Mouse (Mus musculus) left cerebral cortex, postnatal 14 days (tissue): ENCODE measurements at regions not wholly inside any gene's neighbourhood (a gene's known extent, or its start where the extent isn't known, plus 50 kb on each side); places are given as distances from the start of the nearest gene placed in this dataset.
A peak's percentile ranks its signal among the peaks of the same experiment; 100 is the strongest.

Experiments used
- DNase-seq, 2 experiments: peaks; one replicate each; pipeline ENCODE4 v3.0.0; 2021 to 2022; ENCODE audit warnings: low spot score in 2 of 2, mixed read lengths in 1 of 2
- intact Hi-C: fragments of 180-260 bp; cut with DNase I; formaldehyde crosslinking; loops from one replicate; pipeline ENCODE4 v1.15.1; 2025

DNA sequence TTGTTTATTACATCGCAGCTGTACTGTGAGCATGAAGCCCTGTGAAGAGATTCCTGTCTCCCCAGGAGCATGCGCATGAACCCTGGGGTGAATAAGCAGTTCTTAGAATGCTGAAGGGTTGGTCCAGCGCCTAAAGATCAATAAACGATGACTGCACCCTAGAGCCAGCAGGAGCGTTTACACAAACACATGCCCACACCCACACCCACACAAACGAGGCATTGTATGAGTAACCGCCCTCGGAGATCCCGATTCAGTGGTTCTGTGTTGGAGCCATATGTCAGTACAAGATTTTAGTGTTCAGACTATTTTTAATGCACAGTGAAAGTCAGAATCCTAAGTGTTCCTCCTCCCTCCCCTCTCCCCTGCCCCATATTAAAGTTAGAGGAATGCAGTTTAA is 57.3 kb downstream of the Edn1 start:
- no peak for DNase-seq
- intact Hi-C loops: no loop called here

DNA sequence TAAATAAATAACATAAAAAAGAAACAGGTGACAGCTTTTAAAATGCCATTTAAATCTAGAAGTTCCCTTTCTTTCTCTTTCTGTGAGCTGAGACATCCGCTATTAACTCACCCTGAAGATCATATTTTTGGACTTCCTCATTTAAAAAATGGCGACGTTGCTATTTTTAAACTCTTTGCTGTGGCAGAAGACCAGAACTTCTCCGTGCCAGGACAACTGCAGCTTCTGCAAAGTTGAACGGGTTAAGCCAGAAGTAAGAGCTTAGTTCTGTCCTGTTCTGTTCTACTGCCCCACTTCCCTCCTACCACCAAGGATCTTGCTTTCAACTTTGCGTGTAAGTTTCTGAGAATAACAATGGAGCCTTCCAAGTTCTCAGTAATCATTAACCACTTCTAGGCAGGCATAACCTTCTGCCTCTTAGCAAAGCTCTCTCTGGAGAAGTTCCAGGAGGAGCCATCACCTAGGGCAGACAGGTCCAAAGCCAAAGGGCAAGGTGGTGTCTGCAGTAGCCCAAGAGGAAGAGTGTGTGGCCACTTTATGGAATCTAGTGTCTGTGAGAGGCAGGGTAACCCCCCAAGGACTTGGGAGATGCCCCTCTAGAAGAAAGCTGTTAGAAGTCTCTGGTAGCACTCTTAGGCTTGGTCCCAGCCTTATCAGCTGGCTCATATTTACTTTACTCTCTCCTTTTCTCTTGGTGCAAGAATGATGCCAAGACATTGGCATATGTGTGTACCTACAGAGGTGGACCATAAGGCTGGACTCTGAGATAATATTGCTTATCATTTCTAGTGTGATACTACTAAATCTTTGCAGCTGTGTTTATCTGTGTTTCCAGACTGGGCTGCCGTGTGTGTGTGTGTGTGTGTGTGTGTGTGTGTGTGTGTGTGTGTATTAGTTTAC is 66.6 kb downstream of the Edn1 start:
- peak in 1 of 2 experiments; percentile 6 for DNase-seq
- intact Hi-C loops: no loop called here

DNA sequence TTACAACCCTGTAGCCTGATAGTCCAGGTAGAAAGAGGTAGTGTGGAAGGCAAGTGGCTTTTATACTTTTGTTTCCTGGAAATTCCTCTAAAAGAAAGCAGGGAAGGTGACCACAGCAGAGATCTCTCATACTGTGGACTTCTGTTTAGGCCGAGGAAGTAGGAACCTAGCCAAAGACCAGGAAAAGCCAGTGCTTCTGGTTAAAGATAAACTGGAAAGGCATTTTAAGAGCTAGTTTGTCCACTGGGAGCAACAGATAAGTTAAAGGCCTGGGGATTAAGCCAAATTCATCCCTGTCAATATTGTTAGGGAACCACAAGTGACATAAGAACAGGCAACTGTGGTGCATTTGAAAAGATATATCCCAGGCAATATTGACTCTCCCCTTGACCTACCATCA is 68.5 kb downstream of the Edn1 start:
- DNase-seq: no peak
- intact Hi-C loops: no loop called here

DNA sequence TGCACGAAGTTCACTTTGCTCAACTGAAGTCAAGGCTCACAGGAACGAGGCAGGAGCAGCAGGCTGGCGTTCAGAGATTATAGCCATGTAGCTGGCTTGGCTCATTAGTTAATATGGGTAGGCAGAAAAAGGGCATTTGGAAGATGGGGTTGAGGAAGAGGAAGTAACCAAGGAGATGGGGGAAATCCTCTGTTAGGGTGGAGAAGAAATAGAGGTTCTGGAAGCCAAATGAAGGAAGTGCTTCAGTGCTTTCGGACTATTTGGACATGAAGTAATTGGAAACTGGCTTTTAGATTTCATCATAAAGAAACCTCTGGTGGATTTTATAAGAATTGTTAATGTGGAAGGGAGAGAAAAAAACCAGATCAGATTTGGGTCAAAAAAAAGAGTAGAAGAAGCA is 70.9 kb downstream of the Edn1 start:
- no peak for DNase-seq
- intact Hi-C loops: no loop called here

DNA sequence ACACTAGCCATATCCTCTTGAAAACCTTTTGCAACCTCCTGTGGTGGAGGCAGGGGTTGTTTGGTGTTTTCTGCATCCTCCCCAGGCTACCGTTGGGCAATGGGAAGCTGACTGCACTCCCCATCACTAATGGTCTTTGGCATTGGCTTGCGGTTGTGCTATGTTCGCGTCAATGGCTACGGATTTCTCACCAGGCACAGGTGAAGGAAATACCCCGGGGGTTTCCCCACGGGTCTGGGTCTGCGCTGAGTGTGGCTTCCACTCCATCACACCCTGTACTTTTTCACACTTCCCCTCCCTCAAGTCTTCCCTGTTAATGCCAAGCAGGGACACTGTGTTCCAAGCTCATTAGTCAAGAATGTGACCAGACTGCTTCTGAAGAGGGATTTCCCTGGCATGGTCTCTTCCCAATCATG is 72.9 kb downstream of the Edn1 start:
- no peak for DNase-seq
- intact Hi-C loops: no loop called here

DNA sequence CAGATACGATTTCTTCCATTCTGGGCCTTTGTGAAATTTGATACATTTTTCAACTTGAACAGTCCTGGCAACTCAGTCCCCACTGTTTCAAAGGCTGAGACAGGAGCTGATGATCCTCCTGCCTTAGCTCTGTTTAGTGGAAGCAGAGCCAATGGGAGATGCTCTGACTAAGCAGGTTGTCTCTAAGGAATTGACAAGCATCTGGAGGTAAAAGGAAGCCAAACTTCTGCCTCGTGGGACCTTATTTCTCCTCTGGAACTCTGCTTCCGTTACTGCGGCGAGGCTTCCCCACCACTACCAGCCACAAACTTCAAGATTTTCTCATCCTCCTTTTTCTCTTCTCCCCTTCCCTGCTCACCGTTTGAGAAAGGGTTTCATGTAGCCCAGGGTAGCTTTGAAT is 78.4 kb downstream of the Edn1 start:
- intact Hi-C loops: no loop called here
- DNase-seq: no peak

DNA sequence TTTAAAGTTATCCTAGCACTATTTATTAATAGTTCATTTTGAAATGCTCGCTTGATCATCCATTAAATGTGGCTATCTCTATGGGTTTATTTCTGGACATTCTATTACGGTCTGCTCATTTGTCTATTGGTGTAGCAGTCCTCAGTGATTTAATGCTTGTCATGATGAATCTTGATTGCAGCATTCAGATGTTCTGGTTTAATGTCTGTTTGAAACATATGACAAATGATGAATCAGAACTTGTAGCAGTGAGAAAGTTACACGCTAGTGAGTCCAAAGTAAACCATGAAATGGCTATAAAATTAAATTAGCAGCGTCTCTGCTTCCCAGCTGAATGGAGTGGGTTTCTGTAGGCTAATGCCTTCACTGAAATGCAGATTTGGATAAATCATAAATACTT is 81.8 kb downstream of the Edn1 start:
- DNase-seq: no peak

DNA sequence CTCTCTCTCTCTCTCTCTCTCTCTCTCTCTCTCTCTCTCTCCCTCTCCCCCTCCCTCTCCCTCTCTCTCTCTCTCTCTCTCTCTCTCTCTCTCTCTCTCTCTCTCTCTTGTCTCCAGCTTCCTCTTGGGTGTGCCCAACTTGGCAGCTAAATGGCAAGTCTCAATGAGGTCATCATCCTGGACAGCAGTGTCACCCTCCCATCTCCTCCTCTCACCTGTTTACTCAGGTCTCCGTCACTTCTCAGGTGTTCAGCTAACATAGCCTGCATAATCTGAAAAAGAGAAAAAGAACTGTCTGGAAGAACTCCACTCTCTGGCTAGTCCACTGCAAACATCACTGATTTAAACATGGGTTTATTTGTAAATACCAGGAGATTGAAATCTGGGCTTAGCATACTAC is 89.1 kb downstream of the Edn1 start:
- DNase-seq: no peak
- intact Hi-C loops: no loop called here

More for the DNA sequence above, 81.8 kb downstream of the Edn1 start:
- intact Hi-C loops: no loop called here

DNA sequence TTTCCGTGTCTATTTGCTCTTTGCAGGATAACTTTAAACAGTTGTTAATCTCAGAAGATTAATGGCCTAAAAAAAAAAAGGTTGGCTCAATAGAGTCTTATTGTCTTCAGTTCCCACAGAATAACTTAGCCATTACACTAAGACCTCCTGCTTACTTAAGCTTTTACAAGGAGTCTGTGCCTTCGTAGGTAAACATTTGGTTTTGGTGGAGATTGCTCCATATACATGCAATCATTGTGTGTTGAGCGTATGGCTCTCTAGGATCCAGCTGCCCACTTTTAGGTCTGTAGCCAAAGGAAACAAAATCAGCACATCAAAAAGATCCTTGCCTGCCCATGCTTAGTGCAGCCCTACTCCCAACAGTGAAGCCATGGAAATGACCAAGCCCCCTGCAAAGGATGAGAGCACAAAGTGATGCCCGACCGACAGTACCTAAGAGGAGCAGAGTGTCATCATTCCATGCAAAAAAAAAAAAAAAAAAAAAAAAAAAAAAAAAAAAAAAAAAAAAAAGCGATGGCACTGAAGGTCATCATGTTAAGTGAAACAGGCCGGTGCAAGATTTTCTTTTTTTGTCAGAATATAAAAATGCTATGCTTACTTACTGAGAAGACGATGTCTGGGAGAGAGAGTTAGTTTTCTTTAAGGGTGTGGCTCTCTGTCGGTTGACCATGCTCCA is 90.2 kb downstream of the Edn1 start:
- no peak for DNase-seq
- intact Hi-C loops: no loop called here

DNA sequence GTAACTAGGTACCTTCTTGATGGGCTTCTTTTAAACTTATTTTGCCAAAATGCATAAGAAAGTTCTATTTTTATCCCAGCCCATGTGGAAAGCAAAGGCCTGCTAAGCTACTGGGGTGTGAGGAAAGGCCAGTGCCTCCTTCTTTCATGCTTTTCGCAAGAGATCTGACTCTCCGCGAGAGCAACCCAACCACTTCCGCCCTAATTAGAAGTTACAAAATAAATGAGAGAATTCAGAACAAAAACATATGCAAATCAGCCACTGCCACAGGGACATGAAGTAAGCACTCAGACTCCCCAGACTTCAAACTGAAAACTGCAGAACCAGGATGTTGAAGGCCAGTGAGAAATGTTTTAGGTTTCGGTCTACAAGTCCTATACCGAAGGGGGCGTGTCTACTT is 91.4 kb downstream of the Edn1 start:
- intact Hi-C loops: no loop called here
- no peak for DNase-seq

DNA sequence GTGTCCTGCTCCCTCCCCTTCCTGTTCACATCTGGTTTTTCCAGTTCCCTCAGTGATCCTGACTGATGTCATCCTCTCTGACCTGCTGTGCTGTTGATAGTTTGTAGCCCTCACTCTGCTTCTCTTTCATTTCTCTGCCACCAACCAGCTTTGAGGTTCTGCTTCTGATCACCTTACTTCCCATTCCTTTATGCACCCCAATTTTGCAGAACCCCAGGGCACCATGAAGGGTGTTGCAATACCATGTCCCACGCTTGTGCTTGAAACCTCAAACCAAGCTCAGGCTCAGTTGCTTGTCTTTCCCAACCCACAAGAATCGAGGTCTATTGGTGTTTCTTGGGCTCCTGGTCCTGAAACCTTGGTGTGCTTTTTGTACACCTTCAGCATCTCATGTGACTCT is 93.3 kb downstream of the Edn1 start:
- DNase-seq: no peak
- intact Hi-C loops: no loop called here

DNA sequence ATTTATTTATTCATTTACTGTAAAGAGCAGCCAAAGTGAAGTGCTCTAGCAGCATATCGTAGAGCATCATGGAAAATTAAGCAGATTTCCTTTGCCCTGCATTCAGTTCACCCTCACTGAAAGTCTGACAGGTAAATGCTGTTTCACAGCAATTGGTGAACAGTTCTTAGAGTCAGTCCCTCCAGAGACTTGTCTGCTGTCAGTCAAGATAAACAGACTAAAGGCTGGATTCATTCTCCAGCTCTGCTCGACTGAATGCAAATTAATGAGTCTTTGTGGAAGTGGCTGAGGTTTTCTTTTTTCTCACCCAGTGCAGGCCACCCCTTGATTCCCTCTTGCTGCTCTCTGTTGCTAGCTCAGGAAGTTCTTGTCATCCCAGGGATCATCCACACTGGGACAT is 100.2 kb downstream of the Edn1 start:
- DNase-seq: no peak
- intact Hi-C loops: no loop called here

DNA sequence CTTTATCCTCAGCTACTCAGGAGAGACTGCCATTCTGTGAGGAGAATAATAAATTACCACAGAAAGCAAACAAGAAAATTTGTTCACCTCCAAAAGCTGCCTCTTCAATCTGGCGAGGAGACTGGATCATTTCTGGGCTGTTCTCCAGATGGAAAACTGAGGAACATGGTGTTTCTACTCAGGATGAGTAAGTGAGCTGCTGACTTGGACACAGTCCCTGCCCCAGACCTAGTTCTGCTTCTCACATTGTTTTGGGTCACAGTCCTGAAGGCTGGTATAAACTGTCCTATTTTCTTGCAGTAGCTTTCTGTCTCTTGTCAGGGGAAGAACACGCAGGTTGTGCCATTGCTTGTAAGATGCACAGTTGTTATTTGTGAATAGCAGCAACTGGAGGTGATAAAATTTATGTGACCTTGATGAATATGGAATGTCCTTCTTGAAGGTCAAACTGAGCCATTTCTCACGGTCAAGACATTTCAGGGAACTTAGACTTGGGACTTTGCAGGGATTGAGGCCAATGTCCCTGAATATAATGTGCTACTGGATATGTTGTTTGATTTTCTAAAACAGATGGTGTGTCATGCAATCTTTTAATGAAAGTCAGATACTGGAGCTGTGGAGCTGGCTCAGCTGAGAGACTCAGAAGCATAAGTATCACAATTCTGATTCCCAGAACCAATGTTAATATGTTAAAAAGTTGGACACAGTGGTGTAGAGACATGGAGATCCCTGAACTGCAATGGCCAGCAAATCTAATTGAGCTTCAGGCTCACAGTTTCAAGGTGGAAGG is 102.2 kb downstream of the Edn1 start:
- DNase-seq: peak; percentile 44 to 73
- intact Hi-C loops: no loop called here

DNA sequence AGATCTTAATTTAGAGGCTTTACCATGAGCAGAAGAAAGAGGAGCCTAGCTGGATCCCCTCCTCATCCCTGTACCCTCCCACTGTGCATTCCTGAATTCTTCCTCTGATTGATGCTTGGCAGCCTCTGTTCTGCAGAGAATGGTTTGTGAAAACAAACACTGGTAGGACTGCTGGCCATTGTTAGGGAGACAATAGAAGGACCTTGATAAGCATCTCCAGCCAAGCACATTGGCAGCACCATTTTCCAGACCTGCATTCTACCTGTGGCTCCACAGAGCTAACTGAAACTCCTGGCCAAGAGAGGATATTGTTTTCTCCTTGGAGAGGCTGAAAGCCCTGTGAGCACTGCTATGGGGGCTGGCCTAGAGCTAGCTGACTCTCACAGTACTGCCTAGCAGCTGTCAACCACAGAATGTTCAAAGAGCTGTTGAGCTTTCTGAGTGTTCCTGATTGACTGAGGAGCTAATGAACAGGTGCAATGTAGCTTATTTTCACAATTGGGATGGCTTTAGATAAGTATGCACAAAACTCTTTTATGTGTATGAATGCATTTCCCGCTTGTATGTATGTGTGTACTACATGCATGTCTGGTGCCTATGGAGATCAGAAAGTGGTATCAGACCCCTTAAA is 111.5 kb downstream of the Edn1 start:
- intact Hi-C loops: no loop called here
- DNase-seq: no peak

DNA sequence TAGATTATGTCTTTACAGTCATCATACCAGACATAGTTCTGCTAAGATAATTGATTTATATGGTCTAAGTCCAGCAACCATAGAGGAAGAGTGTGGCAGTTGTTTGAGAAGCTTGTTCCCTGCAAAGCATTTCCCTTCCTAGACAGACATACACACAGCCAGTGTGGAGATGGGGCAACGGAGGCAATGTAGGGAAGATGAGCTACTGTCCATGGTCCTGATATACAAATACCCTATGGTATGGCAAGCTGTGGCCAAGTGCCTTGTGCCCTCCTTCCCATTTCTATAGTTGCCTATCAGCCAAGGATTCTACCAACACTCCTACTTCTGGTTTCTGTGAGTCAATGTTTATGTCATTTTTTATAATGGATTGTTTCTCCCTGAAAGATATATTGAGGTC is 145.6 kb downstream of the Edn1 start:
- DNase-seq: no peak
- intact Hi-C loops: no loop called here

DNA sequence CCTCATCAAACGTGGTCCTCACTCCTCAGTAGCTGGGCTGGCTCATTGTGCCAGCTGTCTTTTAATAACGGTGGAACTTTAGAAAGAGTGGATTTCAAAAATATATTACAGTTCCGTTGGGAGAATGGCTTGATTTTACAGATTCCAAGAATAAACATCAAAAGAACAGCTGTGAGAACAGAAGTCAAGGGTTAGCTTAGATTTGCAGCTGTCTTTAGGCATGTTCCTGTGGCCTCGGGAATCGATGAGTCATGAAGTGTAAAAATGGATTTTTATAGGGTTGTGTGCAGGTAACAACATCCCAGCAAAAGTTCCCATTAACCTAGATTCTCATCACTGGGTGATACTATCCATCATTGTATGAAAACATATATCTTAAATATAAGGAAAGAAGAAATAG is 152.4 kb downstream of the Edn1 start:
- intact Hi-C loops: no loop called here
- DNase-seq: no peak

DNA sequence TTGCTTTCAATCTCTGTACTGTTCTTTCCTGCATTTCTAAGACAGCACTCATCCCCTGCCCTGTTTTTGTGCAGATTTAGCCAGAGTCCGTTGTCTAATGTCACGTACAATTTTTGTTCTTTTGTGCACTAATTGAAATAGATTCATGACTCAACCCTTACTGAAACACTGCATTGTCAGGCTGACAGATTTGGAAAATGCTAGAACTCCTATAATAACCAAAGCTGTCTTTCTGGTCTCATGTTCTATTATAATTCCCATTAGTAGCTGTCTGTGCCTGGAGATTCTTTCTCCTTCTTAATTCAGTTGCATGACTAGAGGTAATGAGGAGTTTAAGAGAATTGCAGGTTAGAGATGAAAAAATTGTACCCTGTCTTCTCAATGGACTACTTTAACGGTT is 158.6 kb downstream of the Edn1 start:
- intact Hi-C loops: no loop called here
- no peak for DNase-seq

DNA sequence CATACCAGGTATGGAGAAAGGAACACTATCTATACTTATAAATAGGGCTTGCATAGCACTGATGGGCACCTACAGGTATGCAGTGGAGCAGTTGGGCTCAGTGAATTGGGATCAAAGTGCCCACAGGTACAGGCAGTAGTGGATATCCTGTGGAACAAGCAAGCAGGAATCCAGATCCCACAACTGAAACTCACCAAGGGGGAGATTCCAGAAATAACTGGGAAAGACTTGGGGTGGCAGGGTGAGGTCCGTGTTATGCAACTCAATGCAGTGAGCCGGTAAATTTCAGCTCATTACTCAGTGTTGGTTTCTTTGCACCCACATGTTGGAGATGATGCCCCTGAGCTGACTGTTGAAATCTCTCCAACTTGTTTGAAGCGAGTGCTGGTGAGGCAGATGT is 177.5 kb downstream of the Edn1 start:
- intact Hi-C loops: no loop called here
- no peak for DNase-seq

DNA sequence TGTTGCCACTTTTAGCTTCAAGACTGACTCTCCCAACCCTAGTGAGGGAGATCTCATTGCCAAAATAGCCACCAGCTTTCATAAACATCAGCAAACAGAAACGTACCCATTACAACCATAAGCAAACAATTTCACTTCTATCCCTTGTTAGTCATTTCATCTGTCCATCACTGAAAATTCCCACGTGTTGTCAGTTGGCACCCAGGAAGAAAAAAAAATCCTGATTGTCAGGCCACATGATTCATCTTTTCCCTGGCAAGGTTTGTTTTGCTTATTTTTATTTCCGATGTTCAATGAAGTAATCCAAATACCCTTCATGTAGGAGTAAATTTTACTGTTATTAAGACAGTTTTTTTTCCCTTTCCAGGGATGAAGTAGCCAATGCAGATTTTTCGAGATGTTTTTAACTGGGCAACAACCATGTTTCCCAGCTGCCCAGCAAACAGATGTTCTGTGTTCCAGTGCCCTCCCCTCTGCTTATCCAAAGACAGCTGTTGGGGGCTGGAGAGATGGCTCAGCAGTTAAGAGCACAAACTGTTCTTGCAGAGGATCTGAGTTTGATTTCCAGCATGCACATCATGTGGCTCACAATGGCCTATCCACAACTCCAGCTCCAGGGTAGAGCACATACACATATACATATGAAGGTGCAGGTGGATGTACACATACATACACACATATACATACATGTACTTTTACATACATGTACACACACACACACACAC is 189.3 kb upstream of the Phactr1 start:
- DNase-seq: no peak
- intact Hi-C loops: no loop called here
